Mouse (Mus musculus) frontal cortex, postnatal 36 days (tissue): ENCODE results near the gene Nudt8.

Experiments used
- DNase-seq, 2 experiments: peaks; one replicate each; pipeline ENCODE4 v3.0.0; 2022; ENCODE audit warnings: low spot score in 2 of 2

Nudt8 gene

DNA sequence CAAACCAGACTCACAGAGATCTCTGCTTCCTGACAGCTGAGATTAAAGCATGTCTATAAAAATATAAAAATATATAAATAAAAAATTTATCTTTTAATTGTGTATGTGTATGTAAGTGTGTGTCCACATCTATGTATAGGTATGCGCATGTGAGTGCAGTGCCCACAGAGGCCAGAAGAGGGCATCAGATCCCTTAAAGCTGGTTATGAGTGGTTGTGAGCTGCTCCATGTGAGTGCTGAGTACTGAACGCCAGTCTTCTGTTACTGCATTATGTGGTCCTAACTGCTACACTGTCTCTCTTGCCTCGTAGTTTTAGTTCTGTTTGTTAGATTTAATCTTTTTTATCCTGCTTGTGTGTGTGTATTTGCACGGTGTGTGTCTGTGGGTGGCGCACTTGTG is 50.6 kb downstream of the Nudt8 start:
- DNase-seq = no peak
